Mouse (Mus musculus) adrenal gland, postnatal 14 days (tissue): Measurements from ENCODE around the gene Gm10945. TPM values are rescaled to one million over a fixed set of nuclear protein-coding genes. Genes with fewer than 3 reads are reported as not detected.

Experiments used
- DNase-seq: peaks from one replicate; pipeline ENCODE4 v3.0.0; 2021; ENCODE audit warnings: mixed read lengths
- long read RNA-seq, 2 experiments: library from polyadenylated mRNA; stranded (forward); transcript quantifications; one replicate each; pipeline ENCODE4 v2.0.0; 2021
- total RNA-seq: library from RNA; stranded (reverse); gene quantifications from 2 replicates; pipeline ENCODE4 v1.2.3, GENCODE M21; 2021

Gene Gm10945
- not detected in 2 replicates for total RNA-seq
- long read RNA-seq, experiment 1: 0 reads
- long read RNA-seq, experiment 2: 0 reads

DNA sequence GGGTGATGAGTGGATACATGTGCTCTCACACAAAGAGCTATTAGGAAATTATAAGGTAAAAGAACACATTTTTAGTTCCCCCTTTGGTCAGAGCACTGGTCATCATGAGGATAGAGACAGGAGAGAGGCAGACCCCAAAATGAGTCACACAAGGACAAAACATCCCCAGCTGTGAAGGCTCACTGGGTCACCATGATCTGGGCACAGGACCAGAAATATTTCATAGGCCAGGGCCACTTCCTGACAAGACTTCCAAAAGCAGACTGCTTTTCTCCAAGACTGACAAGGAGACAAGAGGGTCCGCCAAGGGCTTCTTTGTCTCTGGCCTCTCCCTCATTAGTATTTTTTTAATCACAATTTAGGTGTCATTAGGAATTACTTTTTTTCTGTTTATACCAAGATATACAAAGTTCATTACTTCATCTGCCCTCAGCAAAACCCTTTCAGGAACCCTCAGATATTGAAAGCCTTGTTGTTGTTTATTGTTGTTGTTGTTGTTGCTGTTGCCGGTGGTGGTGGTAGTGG lies at the start of gene Gm10945:
Gene Gm10945 (minus strand): TSS at position 475 of the 525 bp plus-strand sequence.
- peak; percentile 65 for DNase-seq

- no peak for DNase-seq
Measured at GRCm38 (mm10) chr10:6790226-6790625, 28.7 kb upstream of the Gm10945 start.

DNA sequence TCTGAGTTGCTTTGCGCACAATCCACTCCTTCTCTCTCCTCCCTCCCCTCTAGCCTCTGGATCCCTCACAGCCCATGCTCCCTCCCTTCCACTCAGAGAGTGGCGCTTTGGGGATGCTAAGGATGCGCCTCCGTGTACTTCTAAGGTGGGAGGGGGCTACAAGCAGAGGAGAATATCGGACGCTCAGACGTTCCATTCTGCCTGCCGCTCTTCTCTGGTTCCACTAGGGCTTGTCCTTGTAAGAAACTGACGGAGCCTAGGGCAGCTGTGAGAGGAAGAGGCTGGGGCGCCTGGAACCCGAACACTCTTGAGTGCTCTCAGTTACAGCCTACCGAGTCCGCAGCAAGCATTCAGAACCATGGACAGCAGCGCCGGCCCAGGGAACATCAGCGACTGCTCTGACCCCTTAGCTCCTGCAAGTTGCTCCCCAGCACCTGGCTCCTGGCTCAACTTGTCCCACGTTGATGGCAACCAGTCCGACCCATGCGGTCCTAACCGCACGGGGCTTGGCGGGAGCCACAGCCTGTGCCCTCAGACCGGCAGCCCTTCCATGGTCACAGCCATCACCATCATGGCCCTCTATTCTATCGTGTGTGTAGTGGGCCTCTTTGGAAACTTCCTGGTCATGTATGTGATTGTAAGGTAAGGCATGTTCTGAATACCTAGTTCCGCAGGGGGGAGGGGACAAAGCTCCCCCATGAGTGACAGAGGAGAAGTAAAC lies 27.1 kb upstream of the Gm10945 start:
- DNase-seq: peak; percentile 68

DNA sequence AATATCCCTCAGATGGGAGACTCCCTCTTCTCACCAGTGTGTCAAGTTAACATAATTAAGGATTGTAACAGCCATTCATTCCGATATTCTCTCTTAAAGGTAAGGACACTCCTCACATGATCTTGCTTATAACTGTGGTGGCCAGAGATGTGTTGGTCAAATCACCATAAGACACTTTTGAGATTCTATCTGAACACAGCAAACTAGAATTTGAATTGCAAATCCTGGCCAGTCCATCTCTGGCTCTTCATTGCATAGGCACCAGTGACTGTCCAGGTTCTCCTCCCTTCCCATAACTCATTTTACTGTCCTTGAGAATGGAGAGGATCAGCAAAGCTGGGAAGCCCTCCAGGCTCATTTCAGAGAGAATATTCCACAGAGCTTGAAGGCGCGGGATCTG lies 3.4 kb downstream of the Gm10945 start, which contains the start of gene Oprm1:
Gene Oprm1 (plus strand): TSS at position 301 of the 400 bp plus-strand sequence.
- DNase-seq: no peak

DNA sequence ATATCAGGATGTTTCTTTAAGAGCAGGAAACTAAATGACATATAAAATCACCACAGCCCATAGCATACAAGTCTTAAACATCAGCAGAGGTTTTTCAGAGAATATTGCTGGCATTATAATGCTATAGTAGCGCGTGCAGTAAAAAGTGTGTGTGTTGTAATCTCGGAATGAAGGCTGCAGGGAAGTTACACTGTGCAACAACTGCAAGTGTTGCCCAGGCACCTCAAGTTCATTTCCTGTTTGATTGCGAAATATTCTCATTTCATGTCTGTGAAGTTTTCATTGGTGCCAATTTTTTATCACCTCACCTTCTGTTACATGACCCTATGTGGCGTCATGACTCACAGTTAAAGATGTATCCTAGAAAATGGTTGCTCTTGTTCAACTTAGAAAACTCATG lies 8.2 kb downstream of the Gm10945 start:
- no peak for DNase-seq

DNA sequence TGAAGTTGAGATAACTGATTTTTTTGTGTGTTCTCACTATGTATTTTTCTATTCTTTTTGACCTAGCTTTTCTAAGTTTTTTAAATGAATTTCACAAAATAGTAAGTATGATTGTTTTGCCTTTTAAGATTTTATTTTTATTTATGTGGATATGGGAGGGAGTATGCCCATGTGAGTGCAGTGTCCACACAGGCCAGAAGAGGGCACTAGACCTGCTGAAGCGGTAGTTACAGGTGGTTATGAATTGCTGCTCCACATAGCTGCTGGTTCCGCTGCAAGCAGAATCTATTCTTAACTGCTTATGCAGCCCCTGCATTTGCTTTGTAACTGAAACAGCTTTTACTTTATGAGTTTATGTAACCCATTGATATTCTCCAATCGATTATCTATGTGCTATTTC lies 33.1 kb downstream of the Gm10945 start:
- no peak for DNase-seq

DNA sequence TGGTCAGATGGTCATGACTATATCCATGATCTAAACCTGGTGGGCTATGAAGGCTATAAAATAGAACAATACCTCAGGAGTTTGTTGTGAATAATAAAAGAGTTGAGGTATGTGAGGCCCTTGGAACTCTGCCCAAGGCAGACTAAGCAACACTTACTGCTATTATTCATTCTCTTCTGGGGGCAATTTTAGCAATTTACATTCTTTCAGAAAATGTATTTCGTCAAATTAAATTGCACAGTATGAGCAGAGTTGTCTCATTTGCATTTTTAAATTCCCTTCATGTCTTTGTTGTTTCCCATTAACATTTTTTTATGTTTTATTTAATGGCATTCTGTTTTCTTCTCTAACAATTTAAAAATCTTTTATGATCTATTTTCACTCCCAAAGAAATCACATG lies 37.8 kb downstream of the Gm10945 start:
- DNase-seq: no peak

DNA sequence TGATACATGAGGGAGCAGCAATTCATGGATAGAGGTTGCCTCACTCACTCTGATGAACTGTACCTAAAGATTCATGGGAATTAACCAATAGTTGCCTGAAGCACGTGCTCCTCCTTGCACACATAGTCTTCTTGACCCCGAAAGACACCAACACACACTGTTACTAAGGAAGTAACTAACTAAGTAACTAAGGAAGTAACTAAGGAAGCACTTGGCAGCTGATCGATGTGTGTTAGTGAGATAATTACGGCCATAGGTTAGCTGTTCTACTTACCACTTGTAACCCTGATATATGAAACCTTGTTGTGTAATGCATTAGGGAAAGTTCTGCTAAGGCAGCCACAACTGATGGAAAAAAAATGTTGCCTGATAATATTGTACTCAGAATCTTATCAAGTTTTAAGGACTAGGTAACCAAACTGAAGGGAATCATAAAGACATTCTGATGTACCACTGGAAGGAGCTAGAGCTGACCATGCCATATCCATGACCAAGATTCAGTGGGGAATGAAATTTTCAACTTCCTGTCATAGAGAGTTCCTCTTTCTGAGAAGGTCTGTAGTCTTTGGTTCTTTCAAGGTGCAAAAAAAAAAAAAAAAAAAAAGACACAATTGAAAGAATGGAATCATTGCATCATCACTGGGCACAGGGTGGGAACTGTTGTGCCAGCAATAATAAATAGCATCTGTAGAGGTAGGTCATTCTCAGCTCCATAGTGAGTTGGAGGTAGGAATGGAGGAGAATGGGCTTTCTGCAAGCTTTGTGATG lies 44.2 kb downstream of the Gm10945 start:
- no peak for DNase-seq

- no peak for DNase-seq
Measured at GRCm38 (mm10) chr10:6705226-6705885, 56.2 kb downstream of the Gm10945 start.

GRCm38 (mm10) chr10:6694218-6694850 lies 67.2 kb downstream of the Gm10945 start:
- peak; percentile 59 for DNase-seq

Other genes starting within 250 kb of the Gm10945 start
- 1.0 TPM in 1 of 2 replicates, not detected in the other for gene Oprm1, start 3.3 kb downstream of the Gm10945 start, total RNA-seq